Mouse (Mus musculus) MEL (cell line): ENCODE measurements around the gene Myh4. TPM values are rescaled to one million over a fixed set of nuclear protein-coding genes. Genes with fewer than 3 reads are reported as not detected.

Experiments used
- DNase-seq: peaks from one replicate; pipeline ENCODE4 v3.0.0; 2011; ENCODE audit warnings: low read depth, low spot score
- H3K27ac ChIP-seq: 2 replicates; pipeline ENCODE4 v1.5.1; 2012; ENCODE audit warnings: low read depth, mild to moderate bottlenecking, control low read depth, low read length, moderate library complexity; ENCODE audit not compliant: control insufficient read depth
- H3K27me3 ChIP-seq, 2 experiments: fragments of 150-350 bp in 1 of 2; sonication (generic) in 1 of 2; 2 replicates each; pipeline ENCODE4 v1.6.1; 2012; ENCODE audit warnings: low read length in 2 of 2, mild to moderate bottlenecking in 2 of 2, improper control_type of control experiment in 1 of 2, moderate library complexity in 1 of 2; ENCODE audit not compliant: insufficient read depth in 2 of 2, control insufficient read depth in 1 of 2
- H3K36me3 ChIP-seq, 2 experiments: 2 replicates each; pipeline ENCODE4 v1.6.1; 2012 to 2014; ENCODE audit warnings: low read length in 2 of 2, improper control_type of control experiment in 1 of 2, inconsistent platforms in 1 of 2, mild to moderate bottlenecking in 1 of 2; ENCODE audit not compliant: insufficient read depth in 2 of 2, control insufficient read depth in 1 of 2
- H3K4me1 ChIP-seq, 2 experiments: fragments of 150-350 bp in 1 of 2; sonication (generic) in 1 of 2; 2 replicates each; pipeline ENCODE4 v1.6.1; 2012; ENCODE audit warnings: low read length in 2 of 2, improper control_type of control experiment in 1 of 2, mild to moderate bottlenecking in 1 of 2; ENCODE audit not compliant: insufficient read depth in 2 of 2, control insufficient read depth in 1 of 2
- H3K4me3 ChIP-seq, 2 experiments: fragments of 150-350 bp in 1 of 2; sonication (generic) in 1 of 2; 2 replicates each; pipeline ENCODE4 v1.5.1; 2012; ENCODE audit warnings: low read depth in 2 of 2, low read length in 2 of 2, mild to moderate bottlenecking in 2 of 2, moderate library complexity in 2 of 2, control low read depth in 1 of 2, improper control_type of control experiment in 1 of 2; ENCODE audit not compliant: control insufficient read depth in 1 of 2, insufficient read depth in 1 of 2
- H3K79me2 ChIP-seq: 2 replicates; pipeline ENCODE4 v1.6.1; 2012; ENCODE audit warnings: mild to moderate bottlenecking, low read length, moderate library complexity; ENCODE audit not compliant: control insufficient read depth, poor library complexity, insufficient read depth
- H3K9ac ChIP-seq: 2 replicates; pipeline ENCODE4 v1.6.1; 2012; ENCODE audit warnings: low read depth, mild to moderate bottlenecking, control low read depth, low read length, moderate library complexity; ENCODE audit not compliant: control insufficient read depth, poor library complexity, severe bottlenecking
- H3K9me3 ChIP-seq: fragments of 150-350 bp; sonication (generic); replicated peaks from 2 replicates; pipeline ENCODE4 v1.6.1; 2012; ENCODE audit warnings: mild to moderate bottlenecking, low read length, improper control_type of control experiment, moderate library complexity; ENCODE audit not compliant: insufficient read depth
- BHLHE40 ChIP-seq: IDR thresholded peaks from 2 replicates; pipeline ENCODE4 v1.6.1; 2012; ENCODE audit warnings: low read depth, mild to moderate bottlenecking, inconsistent platforms, low read length, improper control_type of control experiment, borderline replicate concordance
- CHD1 ChIP-seq: IDR thresholded peaks from 2 replicates; pipeline ENCODE4 v1.6.1; 2012; ENCODE audit warnings: low read depth, mild to moderate bottlenecking, inconsistent platforms, low read length, improper control_type of control experiment
- CHD2 ChIP-seq: IDR thresholded peaks from 2 replicates; pipeline ENCODE4 v1.6.1; 2011; ENCODE audit warnings: low read length, improper control_type of control experiment
- ELF1 ChIP-seq: IDR thresholded peaks from 2 replicates; pipeline ENCODE4 v1.6.1; 2014; ENCODE audit warnings: low read depth, mild to moderate bottlenecking, inconsistent platforms, low read length, improper control_type of control experiment, moderate library complexity
- ETS1 ChIP-seq: IDR thresholded peaks from 2 replicates; pipeline ENCODE4 v1.6.1; 2012; ENCODE audit warnings: low read depth, mild to moderate bottlenecking, inconsistent platforms, low read length, improper control_type of control experiment, moderate library complexity
- GABPA ChIP-seq: IDR thresholded peaks from 2 replicates; pipeline ENCODE4 v1.6.1; 2012; ENCODE audit warnings: low read depth, mild to moderate bottlenecking, inconsistent platforms, low read length, improper control_type of control experiment, moderate library complexity
- GATA1 ChIP-seq: IDR thresholded peaks from 2 replicates; pipeline ENCODE4 v1.6.1; 2011; ENCODE audit warnings: low read depth, low read length, improper control_type of control experiment
- HCFC1 ChIP-seq: IDR thresholded peaks from 2 replicates; pipeline ENCODE4 v1.6.1; 2012; ENCODE audit warnings: low read depth, mild to moderate bottlenecking, inconsistent platforms, low read length, improper control_type of control experiment, moderate library complexity
- KAT2A ChIP-seq: conservative IDR thresholded peaks from 2 replicates; pipeline ENCODE4 v1.6.1; 2012; ENCODE audit warnings: low read depth, low read length, improper control_type of control experiment, inconsistent platforms
- MXI1 ChIP-seq: IDR thresholded peaks from 2 replicates; pipeline ENCODE4 v1.6.1; 2011; ENCODE audit warnings: mild to moderate bottlenecking, low read depth, low read length, improper control_type of control experiment
- MYB ChIP-seq: IDR thresholded peaks from 2 replicates; pipeline ENCODE4 v1.6.1; 2011; ENCODE audit warnings: mild to moderate bottlenecking, low read depth, low read length, improper control_type of control experiment
- MYC ChIP-seq: IDR thresholded peaks from 2 replicates; pipeline ENCODE4 v1.6.1; 2011; ENCODE audit warnings: low read depth, mild to moderate bottlenecking, low read length, improper control_type of control experiment, moderate library complexity
- NELFE ChIP-seq: IDR thresholded peaks from 2 replicates; pipeline ENCODE4 v1.6.1; 2011; ENCODE audit warnings: low read depth, low read length, improper control_type of control experiment
- NRF1 ChIP-seq: IDR thresholded peaks from 2 replicates; pipeline ENCODE4 v1.6.1; 2014; ENCODE audit warnings: low read depth, mild to moderate bottlenecking, inconsistent platforms, low read length, improper control_type of control experiment, moderate library complexity; ENCODE audit not compliant: poor library complexity, insufficient read depth, severe bottlenecking
- POLR2A ChIP-seq, 2 experiments: IDR thresholded peaks; 2 replicates each; pipeline ENCODE4 v1.6.1; 2011 to 2012; ENCODE audit warnings: low read length in 2 of 2, mild to moderate bottlenecking in 2 of 2, control low read depth in 1 of 2, improper control_type of control experiment in 1 of 2, low read depth in 1 of 2, moderate library complexity in 1 of 2; ENCODE audit not compliant: control insufficient read depth in 1 of 2, insufficient read depth in 1 of 2, poor library complexity in 1 of 2
- RAD21 ChIP-seq: IDR thresholded peaks from 2 replicates; pipeline ENCODE4 v1.6.1; 2011; ENCODE audit warnings: mild to moderate bottlenecking, low read depth, low read length, improper control_type of control experiment
- SMC3 ChIP-seq: IDR thresholded peaks from 2 replicates; pipeline ENCODE4 v1.6.1; 2011; ENCODE audit warnings: low read depth, low read length, improper control_type of control experiment
- TAL1 ChIP-seq: IDR thresholded peaks from 2 replicates; pipeline ENCODE4 v1.6.1; 2012; ENCODE audit warnings: mild to moderate bottlenecking, inconsistent platforms, low read length, moderate library complexity, mixed read lengths
- TCF12 ChIP-seq: IDR thresholded peaks from 2 replicates; pipeline ENCODE4 v1.6.1; 2014; ENCODE audit warnings: low read depth, mild to moderate bottlenecking, inconsistent platforms, low read length, improper control_type of control experiment, moderate library complexity
- UBTF ChIP-seq: IDR thresholded peaks from 2 replicates; pipeline ENCODE4 v1.6.1; 2012; ENCODE audit warnings: low read depth, mild to moderate bottlenecking, inconsistent platforms, low read length, improper control_type of control experiment, moderate library complexity, borderline replicate concordance; ENCODE audit not compliant: insufficient read depth
- USF1 ChIP-seq: IDR thresholded peaks from 2 replicates; pipeline ENCODE4 v1.6.1; 2014; ENCODE audit warnings: low read depth, mild to moderate bottlenecking, inconsistent platforms, low read length, improper control_type of control experiment, moderate library complexity
- USF2 ChIP-seq, 2 experiments: IDR thresholded peaks; 2 replicates each; pipeline ENCODE4 v1.6.1; 2011 to 2012; ENCODE audit warnings: improper control_type of control experiment in 2 of 2, low read length in 2 of 2, borderline replicate concordance in 1 of 2, inconsistent platforms in 1 of 2, low read depth in 1 of 2, mild to moderate bottlenecking in 1 of 2; ENCODE audit not compliant: insufficient read depth in 1 of 2
- ZKSCAN1 ChIP-seq: IDR thresholded peaks from 2 replicates; pipeline ENCODE4 v1.6.1; 2012; ENCODE audit warnings: low read depth, mild to moderate bottlenecking, inconsistent platforms, low read length, improper control_type of control experiment, moderate library complexity
- polyA plus RNA-seq, 2 experiments: library from polyadenylated mRNA; stranded (reverse) in 1 of 2; unstranded in 1 of 2; fragments of >175 nt in 1 of 2; fragments of >200 nt in 1 of 2; gene quantifications; 2 replicates each; pipeline versions ENCODE4 v1.2.1 to v1.2.4; 2012; ENCODE audit warnings: low replicate concordance in 2 of 2, low read depth in 1 of 2; ENCODE audit not compliant: insufficient read length in 2 of 2, insufficient read depth in 1 of 2, missing spikeins in 1 of 2
- total RNA-seq: library from RNA; depleted of rRNA; stranded (reverse); fragments of 300-350 nt; gene quantifications from 2 replicates; pipeline ENCODE4 v1.2.3, GENCODE M21; 2012

The Myh4 gene
- total and polyA plus RNA-seq, 3 experiments: not detected

- Histone ChIP-seq H3K27me3 (no peaks in the 10 kb centered on the region; a peak in 1 of 4 replicates), H3K27ac (no peak overlapping the region), H3K9me3 (no peaks in the 10 kb centered on the region), H3K36me3 (no peaks in the 10 kb centered on the region), H3K4me1 (no peaks in the 10 kb centered on the region), H3K4me3 (no peak overlapping the region), H3K9ac (no peak overlapping the region), H3K79me2 (no peaks in the 10 kb centered on the region)
- no peak for TF ChIP-seq NELFE
- TF ChIP-seq GATA1: no peak
- no peak for TF ChIP-seq GABPA
- no peak for TF ChIP-seq ETS1
- no peak for TF ChIP-seq TCF12
- no peak for TF ChIP-seq ELF1
- TF ChIP-seq USF2 (IDR thresholded peaks at IDR 0.05; ENCODE audit: borderline replicate concordance in 1 of 2, insufficient read depth in 1 of 2, low read depth in 1 of 2, low read length in 2 of 2): no peak
- TF ChIP-seq ZKSCAN1: no peak
- no peak for TF ChIP-seq MYC
- TF ChIP-seq CHD2: no peak
- DNase-seq: no peak
These were observed 38.5 kb upstream of the Myh4 start for GRCm38 (mm10) chr11:67199321-67199720.

GRCm38 (mm10) chr11:67199752-67200151 is 38.1 kb upstream of the Myh4 start, which contains the start of gene Myh1:
TSS of gene Myh1 (plus strand) at chr11:67200052.
- TF ChIP-seq CHD1: no peak
- TF ChIP-seq USF2 (IDR thresholded peaks at IDR 0.05; ENCODE audit: borderline replicate concordance in 1 of 2, insufficient read depth in 1 of 2, low read depth in 1 of 2, low read length in 2 of 2): no peak
- no peak for TF ChIP-seq UBTF
- no peak for TF ChIP-seq ELF1
- TF ChIP-seq, all 39 proteins: peak for 0

GRCm38 (mm10) chr11:67204766-67205165 is 33.1 kb upstream of the Myh4 start:
- no peak for DNase-seq
- Histone ChIP-seq H3K9ac (no peak overlapping the region), H3K4me3 (no peak overlapping the region), H3K27me3 (no peaks in the 10 kb centered on the region), H3K36me3 (no peaks in the 10 kb centered on the region), H3K9me3 (no peaks in the 10 kb centered on the region), H3K27ac (no peak overlapping the region), H3K4me1 (no peaks in the 10 kb centered on the region), H3K79me2 (no peaks in the 10 kb centered on the region)
- TF ChIP-seq RAD21: no peak
- no peak for TF ChIP-seq GATA1
- no peak for TF ChIP-seq SMC3
- TF ChIP-seq NELFE: no peak
- no peak for TF ChIP-seq NRF1
- no peak for TF ChIP-seq KAT2A
- no peak for TF ChIP-seq BHLHE40
- TF ChIP-seq UBTF: no peak
- no peak for TF ChIP-seq MYC
- TF ChIP-seq USF1: no peak
- no peak for TF ChIP-seq MYB
- TF ChIP-seq POLR2A (IDR thresholded peaks at IDR 0.05; ENCODE audit: control insufficient read depth in 1 of 2, insufficient read depth in 1 of 2, low read depth in 1 of 2, low read length in 2 of 2, poor library complexity in 1 of 2): no peak
- TF ChIP-seq TAL1: no peak
- TF ChIP-seq CHD2: no peak
- no peak for TF ChIP-seq USF2 (IDR thresholded peaks at IDR 0.05; ENCODE audit: borderline replicate concordance in 1 of 2, insufficient read depth in 1 of 2, low read depth in 1 of 2, low read length in 2 of 2)
- no peak for TF ChIP-seq HCFC1
- no peak for TF ChIP-seq MXI1

More at GRCm38 (mm10) chr11:67199752-67200151, 38.1 kb upstream of the Myh4 start, which contains the start of gene Myh1:
- H3K27me3 ChIP-seq: no peaks in the 10 kb centered on the region; a peak in 1 of 4 replicates
- H3K79me2 ChIP-seq: no peaks in the 10 kb centered on the region
- H3K27ac ChIP-seq: no peak within 1 kb of the TSS
- no peak for DNase-seq
- H3K4me1 ChIP-seq: no peaks in the 10 kb centered on the region
- H3K9ac ChIP-seq: no peak within 1 kb of the TSS
- H3K4me3 ChIP-seq: no peak within 1 kb of the TSS
- no peaks in the 10 kb centered on the region for H3K9me3 ChIP-seq
- no peaks in the 10 kb centered on the region for H3K36me3 ChIP-seq
